Mouse (Mus musculus) CD4-positive, CD25-positive, alpha-beta regulatory T cell, adult 4 months (primary cell): Measurements from ENCODE around the gene Chd3. TPM values are rescaled to one million over a fixed set of nuclear protein-coding genes. Genes with fewer than 3 reads are reported as not detected.

Source experiments
- ATAC-seq: one replicate; pipeline ENCODE4 v1.8.0; 2017
- polyA plus RNA-seq, 2 experiments: library from polyadenylated mRNA; unstranded; fragments of 100-300 nt; shearing (Covaris generic); gene quantifications; one replicate each; pipeline ENCODE4 v1.2.1; 2017

Chd3 gene
- 10 to 100 TPM; 71.8 to 80.8 TPM for polyA plus RNA-seq

DNA sequence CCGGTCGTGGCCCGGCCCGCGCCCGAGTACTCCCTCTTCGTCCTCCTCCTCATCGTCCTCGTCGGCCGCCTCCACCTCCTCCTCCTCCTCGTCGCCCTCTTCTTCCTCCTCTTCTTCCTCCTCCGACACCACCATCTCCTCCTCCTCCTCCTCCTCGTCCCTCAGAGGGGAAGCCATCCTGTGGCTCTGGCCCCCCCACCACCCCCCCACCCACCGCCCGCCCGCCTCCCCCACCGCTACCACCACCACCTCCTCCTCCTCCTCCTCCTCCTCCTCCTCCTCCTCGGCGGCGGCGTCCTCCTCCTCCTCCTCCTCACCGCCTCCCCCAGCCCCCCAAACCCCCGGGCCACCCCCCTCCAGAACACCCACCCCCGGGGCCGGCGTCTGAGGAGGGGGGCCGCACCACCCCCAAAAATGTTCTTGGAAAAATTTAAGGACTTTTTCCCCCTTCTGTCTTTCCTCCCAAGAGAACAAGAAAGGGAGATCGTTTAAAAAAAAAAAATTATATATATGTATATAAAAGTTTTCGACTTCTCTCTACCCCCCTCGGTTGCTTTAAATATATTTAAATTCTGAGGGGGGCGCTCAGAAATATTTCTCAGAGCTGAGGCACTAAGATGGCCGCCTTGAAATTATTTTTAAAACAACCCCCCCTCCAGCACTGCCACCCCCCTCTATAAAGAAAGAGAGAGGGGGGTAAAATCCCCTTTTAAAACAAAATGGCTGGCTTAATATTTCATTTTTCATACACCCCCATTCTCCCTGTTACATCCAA, at the start of gene Chd3:
Gene Chd3 (minus strand): TSS at position 192 of the 775 bp plus-strand sequence.
- ATAC-seq = no peak

DNA sequence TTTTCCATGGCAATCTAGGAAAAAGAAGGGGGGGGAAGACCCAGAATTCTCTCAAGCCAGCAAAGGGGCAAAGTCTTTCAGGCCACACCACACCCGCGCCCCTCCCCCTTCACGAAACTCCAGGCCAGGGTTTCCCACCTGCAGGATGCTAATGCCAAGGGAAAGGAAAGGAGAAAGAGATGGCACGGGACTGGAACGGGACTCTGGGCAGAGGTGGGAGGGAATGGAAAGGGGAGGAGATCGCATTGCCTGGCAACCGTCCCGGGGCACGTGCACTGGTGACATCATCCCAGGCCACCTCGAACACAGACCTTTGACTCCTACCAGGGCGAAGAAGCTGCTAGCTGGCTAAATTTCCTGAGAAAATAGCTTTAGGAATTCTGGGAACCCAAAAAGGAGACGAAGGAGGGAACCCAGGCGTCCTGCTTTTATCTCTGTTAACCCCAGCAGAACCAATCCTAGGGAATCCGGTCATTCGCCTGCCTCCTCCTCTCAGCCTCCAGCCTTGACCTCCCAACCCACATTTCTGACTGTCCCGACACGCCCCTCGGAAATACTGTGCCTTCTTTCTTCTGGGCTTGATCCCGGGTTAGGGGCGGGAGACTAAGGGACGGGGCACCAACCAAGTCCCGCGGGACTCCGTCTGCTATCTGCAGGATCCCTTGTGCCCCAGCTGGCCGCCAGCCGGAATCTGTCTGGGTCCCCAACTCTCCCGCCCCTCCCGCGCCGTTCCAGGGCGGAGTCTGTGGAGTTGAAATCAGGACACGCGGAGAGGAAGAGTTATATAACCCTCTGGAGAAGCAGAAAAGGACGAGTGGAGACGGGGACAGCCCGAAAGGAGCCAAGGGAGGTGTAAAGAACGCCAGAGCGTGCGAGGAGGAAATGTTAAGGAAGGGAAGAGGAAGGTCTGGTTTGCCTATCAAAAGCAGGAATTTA, 48.5 kb upstream of the Chd3 start:
- ATAC-seq = peak; percentile 22

- no peak for ATAC-seq
Observed at GRCm38 (mm10) chr11:69416921-69417448, 47.8 kb upstream of the Chd3 start.

GRCm38 (mm10) chr11:69416509-69416908, 47.3 kb upstream of the Chd3 start:
- ATAC-seq = no peak

DNA sequence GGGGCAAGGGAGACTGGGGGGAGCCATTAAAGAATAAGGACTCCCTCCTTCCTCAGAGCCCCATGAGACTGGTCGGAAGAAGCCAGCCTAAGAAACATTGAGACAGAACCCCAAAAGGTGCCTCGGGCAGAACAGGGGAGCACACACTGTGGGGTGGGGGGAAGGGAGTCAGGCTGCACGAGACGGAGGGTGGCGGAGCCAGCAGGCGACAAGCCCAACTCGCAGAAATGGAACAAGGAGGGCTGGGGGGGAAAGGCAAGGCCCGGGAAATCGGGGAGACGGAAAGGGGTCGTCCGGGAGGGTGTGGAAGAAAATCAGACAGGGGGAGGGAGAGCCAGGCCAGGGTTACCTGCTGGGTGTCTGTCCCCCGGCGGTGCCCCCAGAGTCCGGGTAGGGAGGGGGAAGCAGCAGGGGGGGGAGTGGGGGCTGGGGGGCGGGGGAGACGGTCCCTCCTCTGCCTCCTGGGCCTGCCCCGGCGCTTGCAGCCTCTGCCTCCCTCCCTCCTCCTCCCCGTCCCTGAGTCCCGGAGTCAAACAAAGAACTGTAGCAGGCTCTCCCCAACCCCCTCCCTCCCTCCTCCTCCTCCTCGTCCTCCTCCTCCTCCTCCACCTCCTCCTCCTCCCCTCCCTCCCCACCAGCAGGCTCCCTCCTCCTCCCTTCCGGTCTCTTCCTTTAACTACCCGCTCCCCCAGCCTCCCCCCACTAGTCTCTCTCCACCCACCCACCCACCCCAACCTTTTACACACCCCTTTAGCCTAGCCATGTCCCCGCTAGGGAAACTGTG, 46.7 kb upstream of the Chd3 start:
- ATAC-seq = no peak

GRCm38 (mm10) chr11:69415327-69415667, 46.1 kb upstream of the Chd3 start:
- ATAC-seq = no peak

DNA sequence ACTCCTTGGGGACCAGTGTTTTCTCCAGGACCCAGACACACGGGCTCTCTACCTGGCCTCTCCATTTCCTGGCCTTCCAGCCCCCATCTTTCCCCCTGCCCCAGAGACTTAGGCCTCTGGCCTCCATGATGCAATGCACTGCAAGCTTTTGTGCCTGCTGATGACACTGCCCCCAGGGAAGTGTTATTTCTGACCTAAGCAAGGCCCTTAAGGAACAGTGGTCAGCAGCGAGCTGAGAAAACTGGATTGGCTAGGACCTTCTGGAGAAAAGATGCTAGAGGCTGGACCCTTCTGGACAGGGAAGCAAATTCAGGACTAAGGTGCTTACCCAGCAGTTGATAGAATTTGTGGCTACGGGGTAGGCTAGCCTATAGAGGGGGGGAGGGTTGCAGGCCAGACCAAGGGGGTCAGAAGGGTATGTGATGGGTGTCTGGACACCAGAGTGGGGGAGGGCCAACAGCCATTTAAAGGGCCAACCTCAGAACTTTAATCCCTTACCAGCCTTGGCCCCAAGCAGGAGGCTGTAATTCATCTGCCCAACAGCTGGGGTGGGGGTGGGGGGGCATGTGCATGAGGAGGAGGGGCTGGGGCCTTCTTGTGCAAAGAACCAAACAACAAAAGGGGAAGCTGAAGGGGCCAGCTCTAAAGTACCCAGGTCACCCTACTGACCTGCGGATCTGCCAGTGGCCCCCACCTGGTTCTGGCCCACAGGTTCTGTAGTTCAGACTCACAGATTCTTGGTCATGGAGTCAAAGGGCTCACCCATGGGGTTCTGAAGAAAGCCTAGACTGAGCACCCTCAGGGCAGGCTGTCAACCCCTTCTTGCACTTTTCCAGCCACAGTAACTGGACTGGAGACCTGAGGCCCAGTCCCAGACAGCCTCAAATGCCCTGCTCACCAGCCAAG, 45.5 kb upstream of the Chd3 start:
- ATAC-seq = no peak

DNA sequence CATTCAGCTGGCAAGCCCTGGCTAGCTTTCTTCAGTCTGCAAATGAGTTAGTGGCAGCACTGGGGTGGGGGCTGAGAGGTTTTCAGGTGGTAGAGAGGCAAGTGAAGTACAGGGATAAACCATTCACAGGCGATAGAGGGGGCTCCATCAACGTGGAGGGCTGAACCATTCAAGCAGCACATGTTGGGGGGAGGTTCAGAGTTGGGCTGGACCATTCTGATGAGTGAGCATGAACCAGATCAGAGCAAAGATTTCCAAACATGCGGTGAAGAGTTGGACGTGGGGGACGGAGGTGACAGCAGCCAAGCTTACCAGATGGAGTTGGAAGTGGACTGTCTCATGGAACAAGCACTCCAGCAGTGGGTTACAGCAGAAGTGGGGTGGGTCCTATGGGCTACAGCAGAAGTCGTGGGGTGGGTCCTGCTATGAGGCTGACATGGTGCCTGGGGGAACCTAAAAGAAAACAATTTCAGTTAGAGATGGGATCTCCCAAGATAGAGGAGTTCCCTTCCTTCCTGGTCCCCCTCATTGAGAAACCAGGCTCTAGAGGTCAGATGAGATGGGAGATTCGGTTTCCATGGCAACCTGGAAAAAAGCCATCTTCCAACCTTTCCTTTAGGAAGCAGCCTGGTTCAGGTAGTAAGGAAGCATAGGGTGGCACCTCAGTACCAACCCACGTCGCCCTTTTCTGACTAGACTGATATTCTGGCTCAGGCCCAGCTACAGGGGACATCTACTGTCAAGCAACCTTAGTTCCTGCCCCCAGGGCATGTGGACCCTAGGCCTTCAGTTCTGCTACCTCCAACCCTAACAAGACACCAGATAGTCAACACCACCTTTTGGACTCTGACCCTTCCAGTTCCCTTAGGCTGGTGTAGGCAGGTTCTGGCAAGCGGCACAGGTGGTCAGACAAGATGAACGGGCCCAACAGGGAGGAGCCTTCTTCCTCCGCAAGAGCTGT, 44.3 kb upstream of the Chd3 start, which contains the start of gene Kdm6b:
Gene Kdm6b (minus strand): TSS at position 455 of the 961 bp plus-strand sequence.
- ATAC-seq = no peak

DNA sequence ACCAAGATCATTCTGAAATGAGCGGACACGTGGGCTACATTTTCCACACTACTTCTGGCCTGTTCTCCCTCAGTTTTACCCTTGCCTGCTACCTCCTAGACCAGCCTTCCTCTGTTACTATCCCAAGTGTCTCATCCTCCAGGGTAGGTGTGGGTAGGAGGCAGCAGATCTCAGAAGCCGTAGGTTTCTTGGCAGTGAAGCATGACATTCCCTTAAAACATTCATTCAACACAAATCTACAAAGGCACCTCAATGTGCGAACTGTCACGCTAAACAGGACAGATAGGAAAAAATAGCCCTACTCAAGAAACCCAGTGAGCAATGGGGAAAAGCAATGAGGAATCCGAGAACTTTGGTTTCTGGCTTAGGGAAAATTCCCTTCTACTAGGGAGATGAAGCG, 43.3 kb upstream of the Chd3 start:
- no peak for ATAC-seq

- peak; percentile 2 for ATAC-seq
Observed at GRCm38 (mm10) chr11:69411538-69412203, 42.5 kb upstream of the Chd3 start.

DNA sequence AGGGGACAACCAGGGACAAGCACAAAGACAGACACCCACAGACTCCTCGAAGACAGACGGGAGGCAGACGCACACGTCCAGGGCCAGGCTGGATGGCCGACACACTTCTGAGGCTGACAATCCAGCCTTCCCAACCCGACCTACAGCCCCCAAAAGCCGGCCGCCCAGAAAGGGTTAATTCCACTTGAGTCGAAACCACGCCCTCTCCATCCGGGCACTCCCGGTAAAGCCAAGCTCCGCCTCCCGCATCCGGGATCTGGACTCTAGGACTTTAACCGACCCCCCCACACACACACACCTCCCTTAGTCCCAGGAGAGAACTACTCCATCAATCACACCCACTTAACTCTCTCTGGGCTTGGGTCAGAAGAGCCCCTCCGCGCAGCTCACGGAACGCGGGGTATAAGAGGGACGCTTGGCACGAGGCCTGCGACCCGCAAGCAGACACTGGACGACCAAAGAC, 41.9 kb upstream of the Chd3 start:
- no peak for ATAC-seq

DNA sequence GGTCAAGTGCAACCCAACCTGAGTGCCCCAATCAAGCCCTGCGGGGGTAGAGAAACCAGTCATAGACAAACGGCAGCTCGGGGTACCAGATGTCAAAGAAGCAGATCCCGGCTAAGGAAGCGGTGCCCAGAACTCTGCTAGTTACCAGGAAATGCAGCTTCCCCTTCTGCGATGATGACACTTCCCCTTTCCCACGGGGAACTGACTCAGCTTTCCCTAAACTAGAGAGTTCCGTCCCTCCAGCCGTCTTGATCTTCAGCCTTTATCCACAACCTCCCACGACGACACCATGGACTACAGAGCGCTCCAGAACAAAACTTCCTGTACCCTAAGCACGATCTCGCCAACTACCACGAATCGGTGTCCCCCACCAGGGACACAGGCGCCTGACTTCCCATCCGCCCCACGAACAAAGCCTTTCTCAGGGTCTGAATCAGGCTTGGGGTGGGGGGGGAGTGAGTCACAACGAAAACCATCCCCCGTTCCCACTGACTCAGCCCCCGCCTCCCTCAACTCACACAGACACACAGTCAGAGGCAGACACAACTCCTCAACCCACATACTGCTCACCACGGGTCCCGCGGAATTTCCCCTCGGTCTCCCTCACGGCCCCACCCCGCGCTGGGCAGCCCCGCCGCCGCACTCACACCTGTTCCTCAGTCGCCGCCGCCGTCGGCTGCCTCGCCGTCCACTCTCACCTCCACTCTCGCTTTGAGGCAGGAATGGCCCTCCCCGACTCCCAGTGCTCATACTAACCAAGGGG, 41.3 kb upstream of the Chd3 start:
- ATAC-seq = peak; percentile 57

DNA sequence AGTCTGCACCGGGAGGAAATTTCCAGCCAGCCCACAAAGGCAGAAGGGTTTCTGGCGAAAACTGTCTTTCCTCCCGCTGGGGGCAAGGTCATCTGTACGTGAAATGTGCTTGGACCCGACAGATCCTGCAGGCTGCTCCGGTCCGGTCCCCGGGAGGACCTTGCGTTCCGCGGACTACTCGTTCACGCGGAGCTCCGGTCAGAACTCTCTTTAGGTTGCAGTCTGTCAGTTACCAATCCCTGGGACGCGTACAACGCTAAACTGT, 40.8 kb upstream of the Chd3 start:
- no peak for ATAC-seq

DNA sequence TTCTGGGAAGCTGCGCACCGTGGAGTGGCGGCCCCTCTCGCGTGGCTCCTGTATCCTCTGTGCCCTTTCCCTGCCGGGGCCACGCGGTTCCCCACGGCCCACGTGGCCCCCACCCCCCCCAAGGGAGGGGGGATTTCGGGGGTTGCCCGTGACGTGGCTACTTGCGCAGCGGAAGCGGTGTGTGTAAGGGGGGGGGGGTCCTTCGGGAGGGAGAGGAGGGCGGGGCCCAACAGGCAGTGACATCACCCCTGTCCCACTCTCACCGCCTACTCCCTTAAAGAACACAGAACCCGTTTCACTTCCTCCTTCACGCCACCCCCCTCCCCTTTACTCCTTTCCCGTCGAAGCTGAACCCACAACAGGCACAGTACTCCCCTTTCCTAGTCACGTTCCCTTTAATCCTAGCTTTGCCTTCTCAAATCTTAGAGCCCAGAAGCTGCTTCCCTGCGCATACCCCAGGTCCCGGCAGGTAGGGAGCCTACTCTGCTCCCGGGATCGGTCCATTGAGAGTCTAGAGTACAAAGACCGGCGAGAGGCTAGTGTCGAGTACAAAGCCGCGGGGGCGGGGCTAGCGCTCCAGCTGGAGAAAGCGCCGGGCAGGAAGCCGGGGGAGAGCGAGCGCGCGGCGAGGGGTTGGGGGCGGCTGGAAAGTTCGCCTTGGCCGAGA, 40.3 kb upstream of the Chd3 start:
- peak; percentile 63 for ATAC-seq

- peak; percentile 64 for ATAC-seq
Observed at GRCm38 (mm10) chr11:69408541-69409377, 39.6 kb upstream of the Chd3 start.

GRCm38 (mm10) chr11:69407724-69408004, 38.5 kb upstream of the Chd3 start:
- no peak for ATAC-seq

DNA sequence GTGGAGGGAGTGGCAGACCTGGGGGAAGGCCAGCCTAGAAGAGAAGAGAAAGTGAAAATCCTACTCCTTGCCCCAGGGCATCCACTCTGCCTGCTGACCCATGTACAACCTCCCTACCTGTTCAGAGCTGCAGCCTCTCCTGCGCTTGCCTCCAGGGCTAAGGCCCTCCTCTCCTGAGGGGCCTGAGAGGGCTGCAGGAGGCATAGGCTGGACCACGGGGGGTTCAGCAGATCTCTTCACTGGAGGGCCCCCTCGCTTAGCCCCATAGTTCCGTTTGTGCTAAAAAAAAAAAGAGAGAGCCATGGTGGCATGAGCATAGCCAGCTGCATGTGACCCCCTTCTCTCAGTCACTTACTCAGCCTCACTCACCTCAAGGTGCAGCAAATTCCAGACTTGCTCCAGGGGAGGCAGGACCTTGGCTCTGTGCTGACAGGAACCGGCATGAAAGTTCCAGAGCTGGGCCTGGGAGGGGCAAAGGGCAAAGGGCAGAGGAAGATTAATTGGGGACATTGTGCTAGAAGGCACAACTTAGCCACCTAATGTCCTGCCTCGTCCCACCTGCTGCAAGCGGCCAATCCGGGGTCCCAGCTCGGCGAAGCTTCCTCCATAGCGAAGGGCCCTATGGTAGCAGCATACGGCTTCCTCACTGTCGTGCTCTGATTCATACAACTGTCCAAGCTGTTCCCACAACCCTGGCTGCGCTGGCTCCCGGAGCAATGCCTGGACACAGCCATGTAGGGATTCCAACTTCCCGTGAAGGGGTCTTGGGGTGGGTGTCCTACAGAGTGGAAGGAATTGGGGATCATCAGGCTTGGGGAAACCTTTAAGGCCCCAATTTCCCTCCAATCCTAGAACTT, 37.9 kb upstream of the Chd3 start:
- ATAC-seq = no peak
